Mouse (Mus musculus) hindbrain, embryonic 11.5 days (tissue): Measurements from ENCODE around the gene Ssbp3. TPM values are rescaled to one million over a fixed set of nuclear protein-coding genes. Genes with fewer than 3 reads are reported as not detected.

Experiments used
- polyA plus RNA-seq: library from polyadenylated mRNA; unstranded; fragments of >200 nt; fragmentation: Nextera tagmentation; extraction: Ambion mirVana; gene quantifications from 2 replicates; pipeline ENCODE4 v1.2.1, GENCODE M21; 2014

Gene Ssbp3
- polyA plus RNA-seq, 1 experiment from 2014 or later, result 159 TPM

Other genes starting within 250 kb of the Ssbp3 start
- 78.5 and 95.4 TPM in 2 replicates for gene Ttc4, start 231.8 kb upstream of the Ssbp3 start, polyA plus RNA-seq
- gene Mroh7, start 179.8 kb upstream of the Ssbp3 start, polyA plus RNA-seq, result 0.25 TPM in 1 of 2 replicates, not detected in the other
- gene Fam151a, start 176.8 kb upstream of the Ssbp3 start, polyA plus RNA-seq, result not detected in 2 replicates
- 1.4 and 1.7 TPM in 2 replicates for gene Acot11, start 105.7 kb upstream of the Ssbp3 start, polyA plus RNA-seq
- gene Mrpl37, start 156.2 kb downstream of the Ssbp3 start, polyA plus RNA-seq, result 107 and 113 TPM in 2 replicates
- gene Cyb5rl, start 156.3 kb downstream of the Ssbp3 start, polyA plus RNA-seq, result 2.3 and 5.5 TPM in 2 replicates
- 0.13 and 0.20 TPM in 2 replicates for gene Cdcp2, start 186.2 kb downstream of the Ssbp3 start, polyA plus RNA-seq